Mouse (Mus musculus): ENCODE results near the gene Obp2b. TPM values are rescaled to one million over a fixed set of nuclear protein-coding genes. Genes with fewer than 3 reads are reported as not detected.
"Not testable (repeated sequence)": the region's sequence is repeated elsewhere in the genome, so short reads cannot be mapped to it uniquely, and the experiment has no call there.

Gene Obp2b
- total RNA-seq (2021): not detected

DNA sequence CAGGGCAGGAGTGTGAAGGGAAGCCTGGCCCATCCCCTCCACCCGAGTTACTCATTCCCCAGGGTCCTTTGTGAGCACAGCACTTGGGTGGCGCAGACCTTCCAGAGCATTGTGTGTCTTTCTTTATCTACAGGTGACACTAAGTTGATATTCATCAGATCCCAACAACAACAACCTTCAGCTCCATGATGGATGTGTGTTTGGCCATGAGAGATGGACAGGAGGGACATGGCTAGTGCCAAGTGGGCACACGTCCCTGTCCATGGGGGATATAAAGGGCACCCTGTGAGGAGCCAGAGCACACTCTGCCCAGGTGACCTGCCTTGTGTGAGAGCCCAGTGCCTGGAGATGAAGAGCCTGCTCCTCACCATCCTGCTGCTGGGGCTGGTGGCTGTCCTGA is at the start of gene Obp2b:
Gene Obp2b, plus strand, starts transcription at position 301 of the 400 bp plus-strand sequence.
- DNase-seq (ENCODE audit: low spot score in 2 of 2); intact Hi-C loops (cut with DNase I): not testable (repeated sequence)

DNA sequence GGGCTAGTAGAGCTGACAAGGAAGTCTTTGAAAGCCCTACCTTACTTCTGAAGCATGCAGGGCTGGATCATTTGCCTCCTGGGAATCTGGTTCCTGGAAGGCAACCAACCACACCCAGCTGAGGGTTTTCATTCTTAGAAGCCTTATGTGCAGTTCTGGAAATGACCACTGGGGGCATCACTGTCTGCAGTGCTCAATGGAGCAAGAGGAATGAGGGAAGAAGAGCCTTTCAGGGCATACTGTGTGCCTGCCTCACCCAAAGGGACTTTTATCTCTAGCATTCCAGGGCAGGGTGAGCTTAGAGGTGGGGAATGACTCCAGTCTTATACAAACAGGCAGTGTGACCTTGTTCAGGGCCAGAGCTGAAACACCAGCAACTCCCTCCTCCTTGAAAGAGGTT is 42.2 kb upstream of the Obp2b start:
- intact Hi-C loops (cut with DNase I): loop anchor here (10.0 kb wide), 1 partner anchor 130 kb away; the partner anchor contains the start of gene Lcn9
- DNase-seq (ENCODE audit: low spot score in 2 of 2): peak; percentile 37 to 43

DNA sequence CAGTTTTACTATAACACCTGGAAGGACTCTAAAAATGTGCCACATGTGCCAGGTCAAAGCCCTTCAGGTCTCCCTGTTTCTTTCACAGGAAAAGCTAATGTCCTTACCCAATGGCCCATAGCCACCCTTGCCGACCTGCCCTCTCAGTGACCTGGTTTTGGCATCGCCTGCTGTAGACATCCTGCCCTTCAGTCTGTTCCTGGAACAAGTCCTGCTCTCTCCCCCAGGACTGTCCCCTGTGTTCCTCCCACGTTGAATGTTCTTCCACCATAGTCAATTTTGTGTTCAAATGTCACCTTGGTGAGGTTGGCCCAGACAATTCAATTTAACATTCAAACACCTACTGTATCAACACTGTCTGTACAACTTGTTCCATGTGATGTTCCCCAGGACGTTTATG is 39.9 kb upstream of the Obp2b start:
- no peak for DNase-seq (ENCODE audit: low spot score in 2 of 2)
- intact Hi-C loops (cut with DNase I): loop anchor here (10.0 kb wide), 1 partner anchor 128 kb away; the partner anchor contains the start of gene Lcn9

DNA sequence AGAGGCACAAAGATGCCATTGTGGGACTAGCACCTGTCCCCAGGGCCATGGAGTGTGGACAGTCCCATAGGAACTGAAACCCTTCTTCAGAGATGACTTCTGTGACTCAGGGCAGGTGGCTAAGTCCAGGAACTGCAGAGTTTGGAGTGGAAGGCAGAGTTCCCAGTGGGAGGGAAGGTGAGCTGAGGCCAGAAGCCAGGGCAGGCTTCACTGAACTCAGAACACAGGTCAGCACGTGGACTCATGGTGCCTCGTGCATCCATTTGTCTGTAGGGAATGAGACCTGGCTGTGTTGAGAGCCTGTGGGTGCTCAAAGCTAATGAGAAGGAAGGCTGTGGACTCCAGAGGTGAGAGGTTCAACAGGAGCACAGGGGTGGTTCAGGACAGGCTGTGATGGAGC is 38.1 kb upstream of the Obp2b start:
- intact Hi-C loops (cut with DNase I): loop anchor here (1.0 to 10.0 kb wide), 2 partner anchors 55 to 126 kb away; partner anchors contain the start of gene Lcn9
- no peak for DNase-seq (ENCODE audit: low spot score in 2 of 2)

DNA sequence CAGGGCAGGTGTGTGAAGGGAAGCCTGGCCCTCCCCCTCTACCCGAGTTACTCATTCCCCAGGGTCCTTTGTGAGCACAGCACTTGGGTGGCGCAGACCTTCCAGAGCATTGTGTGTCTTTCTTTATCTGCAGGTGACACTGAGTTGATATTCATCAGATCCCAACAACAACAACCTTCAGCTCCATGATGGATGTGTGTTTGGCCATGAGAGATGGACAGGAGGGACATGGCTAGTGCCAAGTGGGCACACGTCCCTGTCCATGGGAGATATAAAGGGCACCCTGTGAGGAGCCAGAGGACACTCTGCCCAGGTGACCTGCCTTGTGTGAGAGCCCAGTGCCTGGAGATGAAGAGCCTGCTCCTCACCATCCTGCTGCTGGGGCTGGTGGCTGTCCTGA is 37.1 kb upstream of the Obp2b start, which contains the start of gene Obp2a:
Gene Obp2a, plus strand, starts transcription at position 301 of the 400 bp plus-strand sequence.
- DNase-seq (ENCODE audit: low spot score in 2 of 2): not testable (repeated sequence)
- intact Hi-C loops (cut with DNase I): loop anchor here (1.0 to 10.0 kb wide), 3 partner anchors 54 to 125 kb away; partner anchors contain the start of genes Fcna and Lcn9

DNA sequence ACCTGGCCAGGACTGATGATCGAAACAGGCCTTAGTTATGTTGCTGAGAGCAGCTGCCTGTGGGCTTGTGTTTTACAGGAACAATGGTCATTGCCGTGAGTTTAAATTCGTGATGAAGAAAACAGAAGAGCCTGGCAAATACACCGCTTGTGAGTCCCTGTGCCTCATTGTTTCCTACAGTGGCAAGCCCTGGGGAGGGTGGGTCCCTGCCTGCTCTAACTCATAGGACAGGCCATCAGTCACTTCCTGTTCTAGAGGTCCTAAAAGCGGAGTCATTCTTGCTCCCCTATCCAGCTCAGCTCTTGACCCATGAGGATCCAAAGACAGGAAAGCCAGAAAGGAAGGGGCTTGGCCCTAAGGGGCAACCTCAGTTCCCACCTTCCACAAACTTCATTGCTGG is 35.8 kb upstream of the Obp2b start:
- no peak for DNase-seq (ENCODE audit: low spot score in 2 of 2)
- intact Hi-C loops (cut with DNase I): loop anchor here (5.0 kb wide), 1 partner anchor 74 kb away; the partner anchor contains the start of gene Fcna

DNA sequence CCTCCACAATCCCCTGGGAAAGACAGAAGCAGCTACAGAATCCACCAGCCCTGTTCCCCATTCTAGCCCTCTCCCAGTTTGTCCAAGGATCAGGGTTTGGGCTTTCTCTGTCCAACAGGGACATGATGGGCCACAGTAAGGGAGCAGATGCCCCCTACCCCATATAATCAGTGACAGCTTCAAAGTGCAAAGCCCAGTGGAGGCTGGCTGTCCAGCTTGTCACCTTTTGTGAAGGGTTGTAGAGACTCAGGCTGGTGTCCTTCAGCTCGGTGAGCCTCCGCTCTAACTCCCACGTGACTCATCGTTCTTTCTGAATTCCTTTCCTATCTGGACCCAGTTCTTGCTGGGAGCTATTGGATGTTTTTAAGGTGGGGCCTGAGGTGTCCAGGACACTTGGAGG is 33.1 kb upstream of the Obp2b start:
- intact Hi-C loops (cut with DNase I): loop anchor here (5.0 kb wide), 1 partner anchor 76 kb away; the partner anchor contains the start of gene Fcna
- no peak for DNase-seq (ENCODE audit: low spot score in 2 of 2)

DNA sequence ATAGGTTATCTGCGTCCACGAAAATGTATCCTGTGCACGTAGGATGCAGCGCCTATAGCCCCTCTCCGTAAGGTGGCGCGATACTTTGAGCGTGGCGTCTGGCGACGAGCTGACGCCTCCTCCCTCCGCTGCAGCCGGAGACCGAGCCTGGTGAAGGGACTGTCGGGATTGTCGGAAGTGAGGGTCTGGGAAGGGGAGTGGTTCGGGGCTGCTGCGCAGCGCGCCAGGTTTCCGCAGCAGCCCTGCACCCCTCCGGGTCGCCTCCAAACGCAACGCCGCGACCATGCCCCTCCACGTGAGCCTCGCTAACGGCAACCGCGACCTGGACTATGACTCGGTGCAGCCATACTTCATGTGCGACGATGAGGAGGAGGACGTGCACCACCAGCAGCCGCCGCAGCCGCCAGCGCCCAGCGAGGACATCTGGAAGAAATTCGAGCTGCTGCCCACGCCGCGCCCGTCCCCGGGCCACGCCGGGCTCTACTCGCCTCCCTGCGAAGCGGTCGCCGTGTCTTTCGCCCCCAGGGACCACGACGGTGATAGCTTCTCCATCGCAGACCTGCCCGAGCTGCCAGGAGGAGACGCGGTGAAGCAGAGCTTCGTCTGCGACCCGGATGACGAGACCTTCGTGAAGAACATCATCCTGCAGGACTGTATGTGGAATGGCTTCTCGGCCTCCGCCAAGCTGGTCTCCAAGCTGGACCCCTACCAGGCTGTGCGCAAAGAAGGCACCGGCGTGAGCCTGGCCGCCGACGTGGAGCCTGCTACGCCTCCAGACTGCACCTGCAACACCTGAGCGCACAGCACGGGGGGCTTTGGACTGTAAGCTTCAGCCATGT is 29.9 kb upstream of the Obp2b start, which contains the start of gene Bmyc:
Gene Bmyc, plus strand, starts transcription at position 97 of the 839 bp plus-strand sequence.
- intact Hi-C loops (cut with DNase I): loop anchor here (5.0 kb wide), 1 partner anchor 275 kb away; the partner anchor contains the start of gene Camsap1

DNA sequence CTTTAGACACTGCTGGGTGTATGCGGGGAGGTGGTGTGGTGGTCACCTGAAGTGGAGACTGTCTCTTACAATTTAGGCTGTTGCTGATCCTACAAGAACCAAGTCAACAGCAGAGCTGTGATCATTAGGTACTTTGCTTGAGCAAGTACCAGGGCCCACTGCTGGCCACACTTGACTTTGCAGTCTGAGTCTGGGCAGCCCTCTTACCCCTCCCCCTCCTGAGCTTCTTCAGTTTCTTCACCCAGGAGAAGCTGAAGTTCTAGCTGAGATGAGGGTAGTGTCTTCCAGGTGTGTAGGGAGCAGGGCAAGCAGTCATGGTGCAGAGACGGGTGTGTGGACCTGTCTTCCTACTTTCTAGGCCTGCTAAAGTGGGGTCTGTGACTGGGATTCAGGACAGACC is 28.7 kb upstream of the Obp2b start:
- peak; percentile 22 to 57 for DNase-seq (ENCODE audit: low spot score in 2 of 2)
- intact Hi-C loops (cut with DNase I): loop anchor here (5.0 kb wide), 1 partner anchor 274 kb away; the partner anchor contains the start of gene Camsap1

More for the DNA sequence above, 29.9 kb upstream of the Obp2b start, which contains the start of gene Bmyc:
- peak; percentile 88 to 95 for DNase-seq (ENCODE audit: low spot score in 2 of 2)

DNA sequence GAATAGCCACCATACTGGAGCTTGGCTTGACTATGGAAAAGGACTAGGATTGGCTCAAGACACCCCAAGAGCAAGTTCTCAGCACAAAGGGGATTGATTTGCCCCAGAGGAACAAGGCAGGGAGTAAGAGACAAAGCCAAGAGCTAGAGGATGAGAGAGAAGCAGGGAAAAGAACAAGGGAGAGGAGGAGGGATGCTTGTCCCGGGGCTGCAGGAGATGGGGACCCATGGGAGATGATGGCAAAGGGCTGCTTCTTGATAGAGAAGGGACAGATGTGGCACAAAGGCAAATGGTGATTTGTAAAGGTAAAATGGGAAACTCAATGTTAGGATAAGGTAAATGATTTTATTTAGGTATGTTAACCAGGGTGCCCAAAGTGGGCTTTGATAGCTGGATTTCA is 27.8 kb upstream of the Obp2b start:
- intact Hi-C loops (cut with DNase I): loop anchor here (5.0 kb wide), 1 partner anchor 273 kb away; the partner anchor contains the start of gene Camsap1
- not testable (repeated sequence) for DNase-seq (ENCODE audit: low spot score in 2 of 2)

DNA sequence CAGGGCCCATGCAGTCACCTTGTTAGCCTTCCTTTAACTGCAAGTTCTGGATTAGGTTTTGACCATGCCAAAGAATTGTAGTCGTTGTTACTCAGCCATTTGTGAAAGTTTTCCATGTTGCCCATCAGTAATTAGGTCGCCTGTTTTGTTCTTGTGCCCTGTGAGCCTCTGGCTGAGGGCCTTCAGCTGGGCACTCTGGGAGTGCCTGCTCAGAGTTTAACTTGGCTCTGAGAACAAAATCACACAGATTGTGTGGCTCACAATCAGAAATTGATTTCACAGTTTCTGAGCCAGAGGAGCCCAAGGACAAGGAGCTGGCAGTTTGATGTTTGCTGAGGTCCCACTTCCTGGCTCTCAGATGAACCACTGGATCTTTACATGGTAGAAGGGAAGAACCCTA is 27.0 kb upstream of the Obp2b start:
- not testable (repeated sequence) for DNase-seq (ENCODE audit: low spot score in 2 of 2)
- intact Hi-C loops (cut with DNase I): loop anchor here (5.0 kb wide), 1 partner anchor 273 kb away; the partner anchor contains the start of gene Camsap1

DNA sequence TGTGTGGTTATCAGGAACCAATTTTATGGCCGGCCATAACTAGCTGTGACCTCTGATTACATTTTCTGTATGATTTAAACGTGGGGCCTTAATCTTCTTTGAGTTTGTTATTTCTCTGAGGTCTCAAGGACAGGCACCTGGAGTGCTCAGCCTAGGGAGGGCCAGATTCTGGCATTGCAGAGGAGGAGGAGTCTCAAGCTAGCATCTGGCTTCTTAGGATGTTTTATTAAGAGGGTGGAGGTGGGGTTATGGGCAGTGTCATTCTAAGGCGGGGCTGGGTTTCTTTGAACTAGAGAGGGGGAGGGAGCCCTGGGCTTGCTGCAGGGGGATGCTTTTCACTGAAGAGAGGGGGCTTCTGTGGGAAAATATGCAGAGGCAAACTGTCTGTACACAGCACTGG is 25.2 kb upstream of the Obp2b start:
- intact Hi-C loops (cut with DNase I); DNase-seq (ENCODE audit: low spot score in 2 of 2): not testable (repeated sequence)

DNA sequence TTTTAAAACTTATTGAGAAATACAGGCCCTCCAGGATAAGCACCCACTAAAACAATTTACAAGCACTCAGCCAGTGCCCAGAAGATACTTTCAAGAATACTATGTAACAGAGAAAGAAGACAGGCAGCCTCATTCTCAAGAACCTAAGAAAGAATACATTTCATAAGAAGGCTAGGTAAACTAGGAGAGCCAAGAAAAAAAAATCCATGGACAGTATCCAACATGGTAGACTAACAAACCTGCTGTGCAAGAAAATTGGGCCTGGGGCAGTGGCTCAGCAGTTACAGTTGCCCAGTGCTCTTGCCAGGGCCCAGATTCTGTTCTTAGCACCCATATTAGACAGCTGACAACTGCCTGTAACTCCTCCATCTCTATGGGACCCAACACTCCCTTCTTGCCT is 19.6 kb upstream of the Obp2b start:
- intact Hi-C loops (cut with DNase I): loop anchor here (1.0 kb wide), 1 partner anchor 12 kb away; no protein-coding TSS in a partner anchor
- no peak for DNase-seq (ENCODE audit: low spot score in 2 of 2)

DNA sequence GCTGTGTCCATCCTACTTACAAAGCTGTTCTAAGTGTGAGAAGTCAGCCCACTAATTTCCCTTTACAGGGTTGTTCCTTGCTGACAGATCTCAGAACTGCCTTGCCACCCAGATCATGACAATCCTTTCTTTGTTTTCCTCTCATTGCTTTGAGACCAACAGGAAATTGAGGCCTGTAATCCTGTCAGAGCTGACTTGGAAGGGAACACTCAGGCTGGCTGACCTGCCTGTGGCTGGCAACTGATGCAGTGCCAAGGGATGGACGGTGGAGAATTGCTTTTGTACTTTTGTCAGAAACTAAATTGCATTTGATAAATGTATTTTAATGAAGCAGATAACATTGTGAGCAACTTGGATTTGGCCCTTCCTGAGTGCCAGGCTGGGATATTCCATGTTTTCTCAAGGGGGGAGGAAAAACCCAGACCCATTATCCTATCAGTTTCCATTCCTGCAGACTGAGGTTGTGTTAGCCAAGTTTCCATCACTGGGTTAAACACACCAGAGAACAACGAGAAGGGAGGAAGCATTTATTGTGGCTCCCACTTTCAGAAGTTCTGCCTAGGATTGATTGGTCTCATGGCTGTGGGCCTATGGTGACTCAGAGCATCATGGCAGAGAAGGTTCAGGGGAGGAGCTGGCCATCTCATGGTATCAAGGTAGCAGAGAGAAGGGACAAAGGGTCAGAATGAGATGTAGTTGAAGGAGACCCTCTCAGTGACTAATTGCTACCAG is 3.4 kb upstream of the Obp2b start:
- intact Hi-C loops (cut with DNase I): no loop called here
- DNase-seq (ENCODE audit: low spot score in 2 of 2): no peak

DNA sequence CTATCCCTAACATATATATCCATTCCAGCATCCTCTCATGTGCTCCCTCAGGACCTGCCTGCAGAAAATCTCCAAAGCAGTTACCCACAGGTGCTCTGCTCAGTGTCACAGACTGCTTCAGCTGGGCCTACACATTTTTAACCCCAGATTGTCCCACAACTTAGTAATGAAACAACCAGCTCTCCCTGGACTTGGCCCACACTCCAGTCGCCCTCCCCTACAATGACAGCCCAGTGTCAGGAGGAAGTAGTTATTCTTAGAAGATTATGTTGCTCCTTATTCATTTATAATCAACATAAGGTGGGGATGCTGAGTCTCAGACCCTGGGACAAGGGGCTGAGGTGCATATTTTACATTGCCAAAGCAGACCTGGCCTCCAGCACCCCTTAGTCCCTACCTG is 4.9 kb downstream of the Obp2b start:
- no peak for DNase-seq (ENCODE audit: low spot score in 2 of 2)
- intact Hi-C loops (cut with DNase I): no loop called here

DNA sequence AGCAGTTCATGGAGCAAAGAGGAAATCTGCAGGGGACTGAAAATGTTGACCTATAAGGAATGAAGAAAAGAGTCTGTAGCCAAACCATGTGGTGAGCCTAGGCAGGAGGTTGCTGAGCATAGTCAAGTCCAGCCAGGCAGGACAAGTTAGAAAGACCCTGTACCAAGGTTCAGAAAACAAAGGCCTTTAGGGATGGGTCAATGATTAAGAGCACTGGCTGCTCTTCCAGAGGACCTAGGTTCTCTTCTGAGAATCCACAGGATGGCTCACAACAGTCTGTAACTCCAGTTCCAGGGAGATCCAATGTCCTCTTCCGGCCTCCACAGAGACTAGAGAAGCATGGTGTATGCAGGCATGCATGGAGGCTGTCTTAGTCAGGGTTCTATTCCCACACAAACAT is 17.4 kb downstream of the Obp2b start:
- DNase-seq (ENCODE audit: low spot score in 2 of 2): no peak
- intact Hi-C loops (cut with DNase I): no loop called here

DNA sequence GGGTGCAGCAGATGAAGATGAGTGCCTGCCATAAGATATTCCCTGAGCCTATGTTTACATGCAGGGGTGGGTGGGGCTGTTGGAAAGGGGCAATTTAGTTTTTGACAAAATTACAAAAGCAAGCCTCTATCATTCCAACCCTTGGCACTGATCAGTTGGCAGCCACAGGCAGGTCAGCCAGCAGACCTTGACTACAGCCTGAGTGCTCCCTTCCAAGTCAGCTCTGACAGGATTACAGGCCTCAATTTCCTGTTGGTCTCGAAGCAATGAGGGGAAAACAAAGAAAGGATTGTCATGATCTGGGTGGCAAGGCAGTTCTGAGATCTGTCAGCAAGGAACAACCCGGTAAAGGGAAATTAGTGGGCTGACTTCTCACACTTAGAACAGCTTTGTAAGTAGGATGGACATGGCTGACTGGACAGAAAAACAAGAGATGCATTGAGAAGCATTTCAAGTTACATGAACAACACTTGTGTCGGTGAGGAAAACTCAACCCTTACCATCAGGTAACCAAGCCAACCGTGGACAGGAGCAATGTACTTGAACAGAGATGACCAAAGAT is 21.3 kb downstream of the Obp2b start:
- no peak for DNase-seq (ENCODE audit: low spot score in 2 of 2)
- intact Hi-C loops (cut with DNase I): no loop called here

DNA sequence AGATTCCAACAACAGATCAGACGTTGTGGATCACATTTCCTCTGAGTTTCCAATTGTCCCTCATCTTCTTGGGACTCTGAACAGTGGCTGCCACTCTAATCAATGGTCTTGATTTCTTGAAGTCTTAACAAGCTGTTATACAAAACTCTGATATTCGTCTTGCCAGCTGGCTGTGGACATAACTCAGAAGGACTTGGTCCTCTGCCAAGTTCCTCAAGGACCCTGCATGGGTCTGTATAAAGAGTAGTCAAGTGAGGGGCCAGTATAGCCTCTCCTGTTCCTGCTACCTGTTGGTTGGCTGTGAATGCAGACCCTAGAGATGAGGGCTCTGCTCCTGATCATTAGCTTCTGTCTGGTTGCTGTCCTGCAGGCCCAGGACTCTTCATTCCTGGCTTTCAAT is 28.5 kb downstream of the Obp2b start, which contains the start of gene Lcn3:
Gene Lcn3, plus strand, starts transcription at position 301 of the 400 bp plus-strand sequence.
- no peak for DNase-seq (ENCODE audit: low spot score in 2 of 2)
- intact Hi-C loops (cut with DNase I): no loop called here

DNA sequence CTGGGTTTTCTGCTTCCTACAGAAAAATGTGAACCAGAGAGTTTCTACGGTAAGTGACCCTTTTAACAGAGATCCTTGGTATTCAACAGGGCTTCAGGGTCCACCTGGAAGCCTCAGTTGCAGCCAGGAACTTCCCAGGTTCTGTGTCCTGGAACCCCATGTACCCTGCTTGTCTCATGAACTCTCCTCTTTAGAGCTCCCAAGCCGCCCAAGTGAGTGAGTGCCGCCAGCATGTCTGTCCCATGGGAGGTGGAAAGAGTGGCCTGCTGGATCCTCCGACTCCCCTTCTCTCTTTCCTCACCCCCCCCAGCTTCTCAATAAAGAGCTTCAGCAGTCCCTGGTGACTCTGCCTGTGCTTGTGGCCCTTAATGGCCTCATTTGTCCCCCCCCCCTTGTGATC is 31.0 kb downstream of the Obp2b start:
- intact Hi-C loops (cut with DNase I): no loop called here
- no peak for DNase-seq (ENCODE audit: low spot score in 2 of 2)

Measured in left cerebral cortex, postnatal 25 days (tissue).